Mouse (Mus musculus) B cell, adult 67 days (primary cell): ENCODE results near the gene Skiv2l. TPM values are rescaled to one million over a fixed set of nuclear protein-coding genes. Genes with fewer than 3 reads are reported as not detected.

Source experiments
- total RNA-seq, 2 experiments: library from RNA; stranded (reverse); gene quantifications; 4 replicates each; pipeline ENCODE4 v1.2.4; 2023

Skiv2l gene
- total RNA-seq, result 100 to 1,000 TPM; 106 to 113 TPM

DNA sequence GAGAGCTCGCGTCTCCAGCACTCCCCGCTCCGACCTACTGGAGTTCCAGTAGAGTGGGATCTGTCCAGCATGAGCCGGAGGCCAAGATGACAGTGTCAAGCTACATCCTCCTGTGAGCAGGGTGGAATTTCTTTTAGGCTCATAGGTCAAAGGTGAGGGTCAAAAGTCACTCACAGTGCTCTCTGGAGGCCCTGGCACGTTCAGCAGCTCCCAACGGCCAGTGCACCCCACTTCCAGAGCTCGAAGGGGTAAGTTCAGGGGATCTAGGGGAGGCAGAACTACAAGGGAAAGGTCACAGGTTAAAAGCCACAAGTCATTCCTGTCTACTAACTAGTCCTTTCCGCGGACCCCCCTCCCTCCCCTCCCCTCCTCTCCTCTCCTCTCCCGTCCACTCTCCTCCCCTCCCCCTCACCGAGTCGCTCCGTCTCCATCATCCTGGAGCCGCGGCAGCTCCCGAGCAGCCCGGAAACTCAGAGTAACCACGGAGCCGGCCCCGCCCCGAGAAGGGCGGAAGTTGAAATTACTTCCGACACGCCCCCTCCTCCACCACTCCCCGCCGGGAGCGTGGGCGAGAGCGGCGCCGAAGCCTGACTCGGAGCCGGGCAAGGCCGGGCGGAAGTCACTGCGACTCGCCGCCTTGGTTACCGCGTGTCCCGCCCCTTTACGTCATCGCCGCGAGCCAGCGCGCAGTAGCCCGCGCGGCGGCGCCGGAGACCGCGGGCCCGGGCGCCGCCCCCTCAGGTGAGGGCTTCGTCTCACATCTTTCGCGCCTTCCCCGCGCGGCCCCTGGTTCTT is at the start of gene Skiv2l, which contains the start of gene Nelfe:
Gene Skiv2l (minus strand): TSS at position 489 of the 795 bp plus-strand sequence.
Gene Nelfe (plus strand): TSS at position 670 of the 795 bp plus-strand sequence.

DNA sequence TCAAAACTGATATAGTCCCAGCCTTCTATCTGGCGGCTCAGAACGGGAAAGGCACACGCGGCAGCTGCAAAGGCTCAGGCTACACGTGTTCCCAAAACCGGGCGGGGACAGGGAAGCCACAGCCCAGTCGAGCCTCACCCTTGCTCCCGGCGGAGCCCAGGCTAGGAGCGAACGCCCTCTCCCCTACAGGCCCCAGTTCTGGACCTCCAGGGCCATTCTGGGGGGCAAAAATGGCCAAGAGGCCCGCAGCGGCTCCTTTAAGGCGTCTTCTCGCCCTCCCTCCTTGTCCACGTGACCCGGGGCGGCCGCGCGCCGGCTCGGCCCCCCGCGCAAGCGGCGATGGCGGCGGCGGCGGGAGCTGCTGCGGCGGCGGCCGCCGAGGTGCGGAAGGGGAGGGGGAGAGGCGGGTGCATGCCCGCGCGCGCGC is 48.2 kb upstream of the Skiv2l start, which contains the start of the genes C2 and Ehmt2:
Gene C2 (minus strand): TSS at position 106 of the 427 bp plus-strand sequence.
Gene Ehmt2 (plus strand): TSS at position 310 of the 427 bp plus-strand sequence.

DNA sequence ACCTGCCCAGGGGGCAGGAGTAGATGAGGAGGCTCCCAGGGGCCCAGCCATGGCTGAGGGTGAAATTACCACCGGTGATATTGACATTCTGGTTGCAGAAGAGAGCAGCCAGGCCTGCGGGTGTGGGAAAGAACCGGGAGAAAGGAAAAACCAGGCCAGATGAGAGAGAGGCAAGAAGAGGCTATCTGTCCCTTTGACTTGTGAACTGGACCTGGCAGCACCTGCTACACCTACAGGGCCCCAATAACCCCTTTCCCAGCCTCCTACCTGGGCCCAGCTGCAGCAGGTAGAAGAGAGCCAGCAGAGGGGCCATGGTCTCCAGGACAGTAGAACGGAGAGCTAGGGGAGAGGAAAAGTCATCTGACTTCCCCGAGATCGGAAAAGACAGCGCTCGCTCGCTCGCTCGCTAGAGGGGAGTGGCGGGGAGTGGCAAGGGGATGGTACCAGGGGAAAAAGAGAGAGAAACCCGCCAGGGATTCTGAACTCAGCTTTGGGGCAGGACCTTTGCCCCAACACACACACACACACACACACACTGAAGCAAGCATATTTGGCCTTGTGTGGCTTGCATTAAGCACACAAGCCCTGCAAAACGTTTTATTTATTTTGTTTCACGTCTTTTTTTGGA is 31.8 kb upstream of the Skiv2l start, which contains the start of gene Gm20547:
Gene Gm20547 (minus strand): TSS at position 360 of the 628 bp plus-strand sequence.

DNA sequence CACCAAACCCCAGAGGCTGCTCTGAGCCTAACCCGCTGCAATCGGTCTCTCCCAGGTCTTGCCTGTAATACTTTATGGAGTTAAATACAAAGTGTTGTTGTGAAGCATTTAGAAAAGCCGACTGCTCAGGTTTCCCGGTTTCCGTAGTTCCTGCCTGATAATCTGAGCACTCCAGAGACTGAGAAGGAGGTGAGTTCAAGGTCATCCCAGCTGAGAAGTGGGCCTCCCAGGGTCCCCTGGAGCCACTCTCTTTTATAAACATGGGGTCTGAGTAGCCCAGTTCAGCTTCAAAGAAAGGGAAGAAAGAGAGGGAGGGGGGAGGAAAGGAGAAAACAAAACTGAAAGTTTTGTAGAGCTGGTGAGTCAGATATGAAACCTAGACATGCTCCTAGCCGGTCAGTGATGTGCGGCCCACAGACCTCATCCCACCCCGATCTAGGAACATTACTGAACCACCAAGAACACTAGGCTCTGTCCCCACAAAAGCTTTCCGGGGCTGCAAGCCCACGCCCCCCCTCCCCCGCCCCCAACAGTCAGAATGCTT is 29.4 kb upstream of the Skiv2l start, which contains the start of gene Zbtb12:
Gene Zbtb12 (plus strand): TSS at position 148 of the 544 bp plus-strand sequence.

DNA sequence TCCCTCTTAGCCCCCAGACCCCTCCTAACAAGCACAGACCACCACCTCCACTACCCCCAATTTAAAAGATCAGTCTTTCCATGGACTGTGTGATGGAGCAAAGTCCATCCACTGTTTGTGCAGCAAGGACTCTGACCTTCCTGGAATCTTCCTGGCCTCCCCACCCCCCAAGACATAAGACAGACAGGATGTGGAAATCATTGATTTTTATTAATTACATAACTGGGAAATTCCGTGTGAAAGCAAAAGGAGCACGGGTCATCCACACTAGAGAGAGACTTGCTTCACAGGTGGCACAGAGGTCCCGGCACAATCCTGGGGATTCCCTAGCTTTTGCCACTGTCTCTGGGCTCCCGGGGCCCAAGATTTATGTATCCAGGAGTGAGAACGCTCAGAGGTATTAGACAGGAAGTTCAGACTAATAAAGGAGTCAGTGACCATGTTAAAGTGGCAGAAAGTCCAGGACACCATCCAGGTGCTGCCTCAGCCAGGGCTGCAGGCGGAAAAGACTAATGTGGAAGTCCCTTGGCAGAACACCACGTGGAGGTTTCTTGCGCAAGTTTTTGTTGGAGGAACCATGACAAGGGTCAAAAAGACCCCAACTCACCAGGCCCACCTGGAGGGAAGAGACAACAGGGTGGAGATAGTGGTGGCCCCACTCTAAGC is 12.5 kb upstream of the Skiv2l start, which contains the start of gene Cfb:
Gene Cfb (minus strand): TSS at position 103 of the 666 bp plus-strand sequence.

DNA sequence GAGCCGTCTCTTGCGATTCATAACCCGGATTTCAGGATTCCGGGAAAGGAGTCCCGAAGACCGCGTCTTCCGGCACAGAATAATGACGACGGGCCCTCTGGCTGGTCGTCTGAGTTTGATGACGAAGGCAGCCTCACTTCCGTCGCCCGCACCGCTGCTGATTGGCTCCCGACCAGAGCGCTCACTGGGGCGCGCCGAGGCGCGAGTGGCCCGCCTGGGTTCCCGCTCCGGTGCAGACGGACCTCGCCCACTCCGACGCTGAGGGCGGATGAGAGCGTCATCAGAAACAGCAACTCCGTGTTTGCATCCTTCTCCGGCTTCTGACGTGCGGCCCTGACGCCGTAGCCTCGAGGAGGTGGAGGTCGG is 13.2 kb downstream of the Skiv2l start, which contains the start of the genes Stk19 and Dxo:
Gene Stk19 (minus strand): TSS at position 90 of the 366 bp plus-strand sequence.
Gene Dxo (plus strand): TSS at position 164 of the 366 bp plus-strand sequence.

DNA sequence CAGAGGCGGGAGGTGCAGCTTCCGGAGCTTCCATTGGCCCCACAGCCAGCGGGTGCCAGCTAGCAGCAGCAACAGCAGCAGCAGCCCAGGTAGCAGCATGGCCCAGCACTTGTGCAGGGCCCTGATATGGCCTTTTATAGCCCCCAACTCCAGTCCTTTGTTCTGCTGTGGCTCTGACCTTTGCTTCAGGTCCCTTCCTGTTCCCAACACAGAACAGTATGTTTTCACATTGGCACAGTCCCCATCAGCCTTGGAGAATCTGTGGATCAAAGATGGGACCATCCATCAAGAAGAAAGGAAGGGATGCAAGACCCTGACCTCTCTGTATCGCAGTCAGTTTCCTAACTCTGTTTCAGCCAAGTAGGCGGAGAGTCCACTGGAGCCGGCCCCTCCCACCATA is 45.7 kb downstream of the Skiv2l start, which contains the start of gene Cyp21a1:
Gene Cyp21a1 (minus strand): TSS at position 261 of the 400 bp plus-strand sequence.

Other genes starting within 250 kb of the Skiv2l start
- 10 to 100 TPM; 41.4 to 42.3 TPM for gene Rnf5, start 246.5 kb downstream of the Skiv2l start, total RNA-seq
- 10 to 100 TPM; 67.5 to 72.5 TPM for gene Agpat1, start 245.9 kb downstream of the Skiv2l start, total RNA-seq
- not detected for gene Egfl8, start 234.2 kb downstream of the Skiv2l start, total RNA-seq
- 1 to 10 TPM; 2.1 to 6.8 TPM for gene Ppt2, start 221.7 kb downstream of the Skiv2l start, total RNA-seq
- not detected for gene Prrt1, start 220.7 kb downstream of the Skiv2l start, total RNA-seq
- gene Fkbpl, start 205.4 kb downstream of the Skiv2l start, total RNA-seq, result 1 to 10 TPM; 2.9 to 5.3 TPM
- gene Atf6b, start 203.1 kb downstream of the Skiv2l start, total RNA-seq, result 10 to 100 TPM; 81.4 to 84.7 TPM
- gene Tnxb, start 179.7 kb downstream of the Skiv2l start, total RNA-seq, result not detected
- 1 to 10 TPM in 1 of 2 experiments, under 1 TPM in 1; 0.47 to 1.2 TPM for gene C4b, start 106.3 kb downstream of the Skiv2l start, total RNA-seq
- not detected for gene Cyp21a1, start 45.6 kb downstream of the Skiv2l start, total RNA-seq
- gene Stk19, start 13.3 kb downstream of the Skiv2l start, total RNA-seq, result 10 to 100 TPM; 57.8 to 67.8 TPM
- 10 to 100 TPM; 87.2 to 90.1 TPM for gene Dxo, start 13.2 kb downstream of the Skiv2l start, total RNA-seq
- gene Nelfe, start 181 bp upstream of the Skiv2l start, total RNA-seq, result 10 to 100 TPM; 32.7 to 37.8 TPM
- gene Cfb, start 12.3 kb upstream of the Skiv2l start, total RNA-seq, result under 1 TPM in 1 of 2 experiments, not detected in 1; 0.41 TPM
- gene Zbtb12, start 29.3 kb upstream of the Skiv2l start, total RNA-seq, result 10 to 100 TPM in 1 of 2 experiments, 1 to 10 TPM in 1; 9.4 to 13.1 TPM
- not detected for gene Gm20547, start 31.8 kb upstream of the Skiv2l start, total RNA-seq
- gene C2, start 48.1 kb upstream of the Skiv2l start, total RNA-seq, result 1 to 10 TPM; 2.4 to 2.6 TPM
- 100 to 1,000 TPM; 169 to 178 TPM for gene Ehmt2, start 48.3 kb upstream of the Skiv2l start, total RNA-seq
- not detected for gene Slc44a4, start 64.3 kb upstream of the Skiv2l start, total RNA-seq
- gene Neu1, start 81.0 kb upstream of the Skiv2l start, total RNA-seq, result 10 to 100 TPM; 64.3 to 86.9 TPM
- gene Hspa1b, start 109.0 kb upstream of the Skiv2l start, total RNA-seq, result 100 to 1,000 TPM in 1 of 2 experiments, 1 to 10 TPM in 1; 9.1 to 108 TPM
- not detected for gene Gm20481, start 119.7 kb upstream of the Skiv2l start, total RNA-seq
- gene Hspa1a, start 121.9 kb upstream of the Skiv2l start, total RNA-seq, result 10 to 100 TPM in 1 of 2 experiments, 1 to 10 TPM in 1; 3.8 to 37.9 TPM
- not detected for gene Hspa1l, start 122.5 kb upstream of the Skiv2l start, total RNA-seq
- 10 to 100 TPM; 32.1 to 32.7 TPM for gene Lsm2, start 131.7 kb upstream of the Skiv2l start, total RNA-seq
- 100 to 1,000 TPM; 290 to 310 TPM for gene Vars, start 150.8 kb upstream of the Skiv2l start, total RNA-seq
- gene Vwa7, start 166.4 kb upstream of the Skiv2l start, total RNA-seq, result under 1 TPM; 0.50 to 0.75 TPM
- gene Sapcd1, start 177.8 kb upstream of the Skiv2l start, total RNA-seq, result 1 to 10 TPM; 4.8 to 5.7 TPM
- gene Msh5, start 196.5 kb upstream of the Skiv2l start, total RNA-seq, result 10 to 100 TPM in 1 of 2 experiments, 1 to 10 TPM in 1; 9.7 to 13.8 TPM
- gene Clic1, start 199.8 kb upstream of the Skiv2l start, total RNA-seq, result 100 to 1,000 TPM; 210 to 218 TPM
- 1 to 10 TPM; 3.4 to 5.2 TPM for gene Ddah2, start 208.8 kb upstream of the Skiv2l start, total RNA-seq
- not detected for gene Ly6g6c, start 215.2 kb upstream of the Skiv2l start, total RNA-seq
- gene Mpig6b, start 216.0 kb upstream of the Skiv2l start, total RNA-seq, result not detected
- gene Ly6g6e, start 226.7 kb upstream of the Skiv2l start, total RNA-seq, result not detected
- gene Ly6g6d, start 227.9 kb upstream of the Skiv2l start, total RNA-seq, result not detected
- not detected for gene Ly6g6f, start 235.4 kb upstream of the Skiv2l start, total RNA-seq
- 10 to 100 TPM; 71.6 to 74.8 TPM for gene Abhd16a, start 239.1 kb upstream of the Skiv2l start, total RNA-seq